Mouse (Mus musculus): Measurements from ENCODE around the gene Psmd14. TPM values are rescaled to one million over a fixed set of nuclear protein-coding genes. Genes with fewer than 3 reads are reported as not detected.

Gene Psmd14
- polyA plus RNA-seq (2014; fragmentation: Nextera tagmentation; extraction: Ambion mirVana), result 279 and 296 TPM in 2 replicates

GRCm38 (mm10) chr2:61711108-61712040, at the start of gene Psmd14:
Gene Psmd14 (plus strand): TSS chr2:61711694.
- H3K36me3 ChIP-seq (ENCODE audit: control insufficient read depth, insufficient read depth, low read length), result no peaks in the 10 kb centered on the region
- peaks cover 8% of the 10 kb centered on the region for H3K4me1 ChIP-seq (ENCODE audit: control insufficient read depth, insufficient read depth, low read length)
- peak within 1 kb of the TSS; percentile 89 for H3K9ac ChIP-seq (ENCODE audit: low read length)
- peak within 1 kb of the TSS; percentile 89 for H3K4me2 ChIP-seq (ENCODE audit: low read length)
- H3K27ac ChIP-seq (ENCODE audit: low read depth, low read length), result peak within 1 kb of the TSS; percentile 86
- peak within 1 kb of the TSS; percentile 80 for H3K4me3 ChIP-seq (ENCODE audit: low read depth, low read length)
- H3K27me3 ChIP-seq (replicated peaks; ENCODE audit: control insufficient read depth, insufficient read depth, low read length), result no peaks in the 10 kb centered on the region
- DNase-seq (ENCODE audit: low spot score), result peak; percentile 96
- H3K9me3 ChIP-seq (replicated peaks; ENCODE audit: control insufficient read depth, low read length), result no peaks in the 10 kb centered on the region
- ATAC-seq, result peak; percentile 97
- WGBS, result 6% methylated on average over 38 of the region's 52 CpGs

DNA sequence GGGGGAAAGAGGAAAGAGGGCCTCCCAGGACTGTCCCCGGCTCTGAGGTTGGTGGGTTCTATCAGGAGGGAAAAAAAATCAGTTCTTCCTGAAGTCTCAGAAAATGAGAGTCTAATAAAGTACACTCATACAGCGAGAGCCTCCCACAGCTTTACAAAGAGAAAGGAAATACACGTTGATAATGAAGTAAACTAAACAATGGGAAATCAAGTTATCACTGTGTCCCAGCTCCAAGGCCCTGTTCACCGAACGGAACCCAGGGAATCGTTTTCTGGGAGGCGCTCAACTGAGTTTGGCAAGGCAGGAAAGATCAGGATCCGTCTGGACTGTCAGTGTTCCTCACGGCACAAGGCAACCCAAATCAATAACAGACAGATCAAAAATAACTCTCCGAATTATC, 48.7 kb upstream of the Psmd14 start:
- no peak for DNase-seq (ENCODE audit: low spot score)
- Histone ChIP-seq H3K4me3 (ENCODE audit: low read depth, low read length) (no peak overlapping the region), H3K36me3 (ENCODE audit: control insufficient read depth, insufficient read depth, low read length) (no peaks in the 10 kb centered on the region), H3K9ac (ENCODE audit: low read length) (no peak overlapping the region), H3K4me1 (ENCODE audit: control insufficient read depth, insufficient read depth, low read length) (peaks cover 3% of the 10 kb centered on the region; the same call in 1 of the 2 replicates), H3K27me3 (replicated peaks; ENCODE audit: control insufficient read depth, insufficient read depth, low read length) (no peaks in the 10 kb centered on the region), H3K27ac (ENCODE audit: low read depth, low read length) (peak overlapping the region; percentile 75), H3K9me3 (replicated peaks; ENCODE audit: control insufficient read depth, low read length) (no peaks in the 10 kb centered on the region), H3K4me2 (ENCODE audit: low read length) (no peak overlapping the region)
- ATAC-seq, result no peak
- whole genome bisulfite sequencing, result 68% methylated on average over 10 of the region's 10 CpGs

DNA sequence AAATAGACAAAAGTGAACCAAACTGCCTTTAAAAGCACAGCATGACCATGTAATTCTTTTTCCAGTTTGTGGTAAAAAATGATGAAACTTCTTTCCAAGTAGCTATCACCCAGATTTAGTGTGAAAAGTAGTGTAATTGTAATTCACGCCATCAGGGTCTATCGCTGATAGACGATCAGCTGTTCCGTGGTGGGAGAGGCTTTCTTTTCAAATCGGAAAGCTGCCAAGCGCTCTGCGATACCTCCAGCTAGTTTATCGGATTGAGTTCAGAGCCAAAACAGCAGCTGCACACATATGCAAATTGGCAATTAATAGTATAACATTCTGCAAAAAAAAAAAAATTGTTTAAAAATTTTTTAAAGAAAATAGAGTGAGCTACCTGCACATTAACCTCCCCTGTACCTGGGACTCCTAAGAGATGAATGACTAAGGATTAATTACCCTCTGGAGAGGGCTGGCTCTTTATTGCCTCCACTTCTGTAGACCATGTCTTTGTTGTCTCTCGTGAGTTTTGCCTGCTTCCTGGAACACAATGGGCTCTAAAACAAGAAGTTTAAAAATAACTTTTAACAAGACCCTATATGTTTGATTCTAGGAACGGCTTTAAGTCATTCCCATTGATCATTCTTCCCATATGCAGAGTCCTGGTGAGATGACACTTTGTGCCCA, 47.8 kb upstream of the Psmd14 start:
- Histone ChIP-seq H3K9me3 (replicated peaks; ENCODE audit: control insufficient read depth, low read length) (no peaks in the 10 kb centered on the region), H3K4me1 (ENCODE audit: control insufficient read depth, insufficient read depth, low read length) (peaks cover 3% of the 10 kb centered on the region; the same call in 1 of the 2 replicates), H3K4me2 (ENCODE audit: low read length) (peak overlapping the region; percentile 14; the same call in 1 of the 2 replicates), H3K4me3 (ENCODE audit: low read depth, low read length) (no peak overlapping the region), H3K27me3 (replicated peaks; ENCODE audit: control insufficient read depth, insufficient read depth, low read length) (no peaks in the 10 kb centered on the region), H3K36me3 (ENCODE audit: control insufficient read depth, insufficient read depth, low read length) (no peaks in the 10 kb centered on the region), H3K27ac (ENCODE audit: low read depth, low read length) (peak overlapping the region; percentile 48; the same call in 1 of the 2 replicates), H3K9ac (ENCODE audit: low read length) (no peak overlapping the region)
- 23% methylated on average over 10 of the region's 10 CpGs for WGBS
- ATAC-seq (peak; percentile 86), DNase-seq (ENCODE audit: low spot score) (peak; percentile 95)

DNA sequence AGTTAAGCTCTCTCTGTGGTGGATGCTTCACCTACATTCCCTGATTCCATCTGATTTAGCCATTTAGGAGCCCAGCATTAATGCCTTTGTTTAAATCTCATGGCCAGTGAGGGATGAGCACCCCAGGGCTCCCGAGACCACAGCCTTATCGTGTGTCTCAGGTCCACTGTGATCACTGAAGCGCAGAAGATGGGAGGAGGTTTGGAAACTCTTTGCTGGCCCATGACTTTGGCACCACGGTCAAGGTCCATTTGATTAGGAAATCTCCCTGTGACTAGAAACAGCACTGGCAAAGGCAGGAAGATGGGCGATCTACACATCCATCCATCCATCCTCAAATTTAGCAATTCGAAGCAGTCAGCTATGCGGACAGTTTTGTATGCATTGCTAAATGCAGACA, 44.1 kb upstream of the Psmd14 start:
- no peaks in the 10 kb centered on the region for H3K9me3 ChIP-seq (replicated peaks; ENCODE audit: control insufficient read depth, low read length)
- WGBS, result 82% methylated on average over 7 of the region's 7 CpGs
- H3K4me1 ChIP-seq (ENCODE audit: control insufficient read depth, insufficient read depth, low read length), result peaks cover 3% of the 10 kb centered on the region; the same call in 1 of the 2 replicates
- no peak overlapping the region for H3K4me3 ChIP-seq (ENCODE audit: low read depth, low read length)
- DNase-seq (ENCODE audit: low spot score) (no peak), ATAC-seq (no peak)
- H3K27ac ChIP-seq (ENCODE audit: low read depth, low read length), result no peak overlapping the region
- H3K36me3 ChIP-seq (ENCODE audit: control insufficient read depth, insufficient read depth, low read length), result no peaks in the 10 kb centered on the region
- no peak overlapping the region for H3K4me2 ChIP-seq (ENCODE audit: low read length)
- no peak overlapping the region for H3K9ac ChIP-seq (ENCODE audit: low read length)
- H3K27me3 ChIP-seq (replicated peaks; ENCODE audit: control insufficient read depth, insufficient read depth, low read length), result no peaks in the 10 kb centered on the region

- DNase-seq (ENCODE audit: low spot score) (peak; percentile 57), ATAC-seq (no peak)
- Histone ChIP-seq H3K36me3 (ENCODE audit: control insufficient read depth, insufficient read depth, low read length) (no peaks in the 10 kb centered on the region), H3K27ac (ENCODE audit: low read depth, low read length) (no peak overlapping the region), H3K4me1 (ENCODE audit: control insufficient read depth, insufficient read depth, low read length) (0 out of 2 replicates have a peak, but pooled peaks cover 3% of the 10 kb centered on the region), H3K4me3 (ENCODE audit: low read depth, low read length) (no peak overlapping the region), H3K4me2 (ENCODE audit: low read length) (no peak overlapping the region), H3K9ac (ENCODE audit: low read length) (no peak overlapping the region), H3K27me3 (replicated peaks; ENCODE audit: control insufficient read depth, insufficient read depth, low read length) (no peaks in the 10 kb centered on the region), H3K9me3 (replicated peaks; ENCODE audit: control insufficient read depth, low read length) (no peaks in the 10 kb centered on the region)
- WGBS, result 26% methylated on average over 4 of the region's 4 CpGs
These were observed 43.2 kb upstream of the Psmd14 start for GRCm38 (mm10) chr2:61668260-61668659.

- no peak overlapping the region for H3K4me3 ChIP-seq (ENCODE audit: low read depth, low read length)
- WGBS, result 95% methylated on average over 3 of the region's 3 CpGs
- DNase-seq (ENCODE audit: low spot score) (no peak), ATAC-seq (no peak)
- H3K27me3 ChIP-seq (replicated peaks; ENCODE audit: control insufficient read depth, insufficient read depth, low read length), result no peaks in the 10 kb centered on the region
- no peak overlapping the region for H3K4me2 ChIP-seq (ENCODE audit: low read length)
- no peak overlapping the region for H3K9ac ChIP-seq (ENCODE audit: low read length)
- H3K27ac ChIP-seq (ENCODE audit: low read depth, low read length), result no peak overlapping the region
- no peaks in the 10 kb centered on the region for H3K9me3 ChIP-seq (replicated peaks; ENCODE audit: control insufficient read depth, low read length)
- no peaks in the 10 kb centered on the region for H3K4me1 ChIP-seq (ENCODE audit: control insufficient read depth, insufficient read depth, low read length)
- no peaks in the 10 kb centered on the region for H3K36me3 ChIP-seq (ENCODE audit: control insufficient read depth, insufficient read depth, low read length)
These were observed 36.9 kb upstream of the Psmd14 start for GRCm38 (mm10) chr2:61674555-61674954.

GRCm38 (mm10) chr2:61681572-61681971, 29.9 kb upstream of the Psmd14 start:
- Histone ChIP-seq H3K4me1 (ENCODE audit: control insufficient read depth, insufficient read depth, low read length) (no peaks in the 10 kb centered on the region), H3K27ac (ENCODE audit: low read depth, low read length) (no peak overlapping the region), H3K9me3 (replicated peaks; ENCODE audit: control insufficient read depth, low read length) (no peaks in the 10 kb centered on the region), H3K9ac (ENCODE audit: low read length) (no peak overlapping the region), H3K4me3 (ENCODE audit: low read depth, low read length) (no peak overlapping the region), H3K36me3 (ENCODE audit: control insufficient read depth, insufficient read depth, low read length) (no peaks in the 10 kb centered on the region), H3K27me3 (replicated peaks; ENCODE audit: control insufficient read depth, insufficient read depth, low read length) (no peaks in the 10 kb centered on the region), H3K4me2 (ENCODE audit: low read length) (no peak overlapping the region)
- ATAC-seq (no peak), DNase-seq (ENCODE audit: low spot score) (no peak)
- 93% methylated on average over 1 of the region's 1 CpGs for WGBS

GRCm38 (mm10) chr2:61686533-61686932, 25.0 kb upstream of the Psmd14 start:
- ATAC-seq, result no peak
- Histone ChIP-seq H3K9ac (ENCODE audit: low read length) (no peak overlapping the region), H3K27ac (ENCODE audit: low read depth, low read length) (no peak overlapping the region), H3K36me3 (ENCODE audit: control insufficient read depth, insufficient read depth, low read length) (no peaks in the 10 kb centered on the region), H3K4me2 (ENCODE audit: low read length) (no peak overlapping the region), H3K27me3 (replicated peaks; ENCODE audit: control insufficient read depth, insufficient read depth, low read length) (no peaks in the 10 kb centered on the region), H3K4me3 (ENCODE audit: low read depth, low read length) (no peak overlapping the region), H3K4me1 (ENCODE audit: control insufficient read depth, insufficient read depth, low read length) (no peaks in the 10 kb centered on the region), H3K9me3 (replicated peaks; ENCODE audit: control insufficient read depth, low read length) (no peaks in the 10 kb centered on the region)
- DNase-seq (ENCODE audit: low spot score), result no peak
- 86% methylated on average over 1 of the region's 1 CpGs for WGBS

Data from forebrain, embryonic 14.5 days (tissue).